Mouse (Mus musculus) hindbrain, embryonic 12.5 days (tissue): ENCODE measurements at regions not wholly inside any gene's neighbourhood (a gene's known extent, or its start where the extent isn't known, plus 50 kb on each side); places are given as distances from the start of the nearest gene placed in this dataset.

ENCODE experiments used
- ATAC-seq: fragments of 200-750 bp; cut with Nextera tagmentation; 2 replicates; pipeline ENCODE4 v1.8.0; 2017; ENCODE audit warnings: moderate TSS enrichment; ENCODE audit not compliant: low FRiP score
- H3K27ac ChIP-seq: fragments of 300-500 bp; sonication (generic); 2 replicates; pipeline ENCODE4 v1.5.1; 2016; ENCODE audit warnings: mild to moderate bottlenecking
- H3K27me3 ChIP-seq: fragments of 300-500 bp; sonication (generic); 2 replicates; pipeline ENCODE4 v1.6.1; 2016; ENCODE audit warnings: mild to moderate bottlenecking
- H3K36me3 ChIP-seq: fragments of 300-500 bp; sonication (generic); 2 replicates; pipeline ENCODE4 v1.6.1; 2016; ENCODE audit warnings: mild to moderate bottlenecking
- H3K4me1 ChIP-seq: fragments of 300-500 bp; sonication (generic); 2 replicates; pipeline ENCODE4 v1.6.1; 2016
- H3K4me2 ChIP-seq: fragments of 300-500 bp; sonication (generic); replicated peaks from 2 replicates; pipeline ENCODE4 v1.6.1; 2016; ENCODE audit warnings: mild to moderate bottlenecking
- H3K4me3 ChIP-seq: fragments of 300-500 bp; sonication (generic); 2 replicates; pipeline ENCODE4 v1.5.1; 2016; ENCODE audit warnings: mild to moderate bottlenecking
- H3K9ac ChIP-seq: fragments of 300-500 bp; sonication (generic); 2 replicates; pipeline ENCODE4 v1.6.1; 2016; ENCODE audit warnings: mild to moderate bottlenecking, moderate library complexity
- H3K9me3 ChIP-seq: fragments of 300-500 bp; sonication (generic); replicated peaks from 2 replicates; pipeline ENCODE4 v1.6.1; 2016; ENCODE audit warnings: mild to moderate bottlenecking
- WGBS: fragments of 180-500 bp; shearing (Covaris S2); methylation state at CpG from one replicate; pipeline ENCODE4 v1.1.7; 2016; 5-methylcytosine and 5-hydroxymethylcytosine counted together

DNA sequence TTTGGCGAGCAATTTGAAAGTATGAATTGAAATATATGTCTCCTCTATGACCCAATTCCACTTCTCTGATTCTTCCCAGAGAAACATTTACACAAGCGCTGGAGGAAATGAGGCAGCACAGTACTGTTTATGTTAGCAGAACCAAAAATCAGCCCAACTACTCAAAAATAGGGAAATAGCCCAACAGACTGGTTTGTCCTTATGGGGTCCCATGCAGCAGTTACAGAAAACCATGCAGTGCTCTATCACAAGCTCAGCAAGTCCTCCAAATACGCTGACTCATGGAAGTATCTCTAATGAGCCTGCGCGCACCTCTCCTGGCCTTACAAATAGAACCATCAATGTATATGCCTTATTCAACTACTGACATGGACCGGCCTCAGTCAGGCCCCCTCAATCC is 55.4 kb upstream of the Enpp6 start:
- Histone ChIP-seq H3K36me3 (no peaks in the 10 kb centered on the region), H3K27me3 (no peaks in the 10 kb centered on the region), H3K4me3 (no peak overlapping the region), H3K4me1 (0 out of 2 replicates have a peak, but pooled peaks cover 2% of the 10 kb centered on the region), H3K9ac (no peak overlapping the region), H3K9me3 (no peaks in the 10 kb centered on the region), H3K27ac (no peak overlapping the region), H3K4me2 (no peak overlapping the region)
- no peak for ATAC-seq
- 90% methylated on average over 6 of the region's 6 CpGs for WGBS

DNA sequence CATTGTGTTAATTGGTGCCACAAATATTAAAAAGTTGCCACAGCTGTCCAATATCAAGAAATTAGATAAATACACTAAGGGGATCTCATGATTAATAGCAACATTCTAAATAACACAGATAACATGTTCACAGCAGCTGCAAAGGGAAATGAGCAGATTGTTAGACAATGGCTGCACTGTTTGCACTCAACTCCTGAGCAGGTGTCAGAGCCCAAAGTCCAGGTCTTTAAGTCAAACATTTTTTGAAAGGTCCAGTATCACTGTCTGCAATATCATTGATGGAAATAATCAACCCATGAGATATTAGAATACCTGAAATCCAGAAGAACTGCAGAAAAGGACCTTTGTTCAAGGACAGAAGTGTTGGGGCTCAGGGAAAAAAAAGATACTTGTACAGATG is 53.4 kb upstream of the Enpp6 start:
- H3K4me2 ChIP-seq, result no peak overlapping the region
- peaks cover 2% of the 10 kb centered on the region; the same call in 1 of the 2 replicates for H3K27me3 ChIP-seq
- no peaks in the 10 kb centered on the region for H3K9me3 ChIP-seq
- no peak overlapping the region for H3K9ac ChIP-seq
- no peak overlapping the region for H3K27ac ChIP-seq
- H3K4me1 ChIP-seq, result 0 out of 2 replicates have a peak, but pooled peaks cover 2% of the 10 kb centered on the region
- ATAC-seq, result no peak
- H3K4me3 ChIP-seq, result no peak overlapping the region
- H3K36me3 ChIP-seq, result no peaks in the 10 kb centered on the region

DNA sequence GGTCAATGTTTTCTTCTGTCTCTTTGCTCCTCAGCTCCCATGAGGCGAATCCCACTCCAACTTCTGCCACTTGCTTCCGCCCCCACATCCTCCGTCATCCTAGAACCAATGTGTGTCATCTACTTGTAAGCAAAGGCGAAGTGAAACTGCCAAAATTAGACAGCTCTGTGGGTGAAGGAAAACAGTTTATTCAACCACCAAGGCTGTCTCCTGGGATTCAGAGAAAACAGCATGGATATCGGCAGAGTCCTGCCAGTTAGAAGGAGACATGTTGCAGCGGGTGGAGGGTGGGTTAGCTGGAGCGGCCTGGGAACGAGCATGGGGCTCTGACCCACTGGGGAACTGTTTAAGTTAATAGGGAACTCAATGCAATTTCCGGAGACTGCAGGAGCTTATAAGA is 52.4 kb upstream of the Enpp6 start:
- Histone ChIP-seq H3K9me3 (no peaks in the 10 kb centered on the region), H3K9ac (no peak overlapping the region), H3K27me3 (peaks cover 2% of the 10 kb centered on the region; the same call in 1 of the 2 replicates), H3K4me2 (no peak overlapping the region), H3K27ac (no peak overlapping the region), H3K36me3 (no peaks in the 10 kb centered on the region), H3K4me3 (no peak overlapping the region), H3K4me1 (0 out of 2 replicates have a peak, but pooled peaks cover 2% of the 10 kb centered on the region)
- ATAC-seq, result no peak
- WGBS, result 75% methylated on average over 9 of the region's 9 CpGs

DNA sequence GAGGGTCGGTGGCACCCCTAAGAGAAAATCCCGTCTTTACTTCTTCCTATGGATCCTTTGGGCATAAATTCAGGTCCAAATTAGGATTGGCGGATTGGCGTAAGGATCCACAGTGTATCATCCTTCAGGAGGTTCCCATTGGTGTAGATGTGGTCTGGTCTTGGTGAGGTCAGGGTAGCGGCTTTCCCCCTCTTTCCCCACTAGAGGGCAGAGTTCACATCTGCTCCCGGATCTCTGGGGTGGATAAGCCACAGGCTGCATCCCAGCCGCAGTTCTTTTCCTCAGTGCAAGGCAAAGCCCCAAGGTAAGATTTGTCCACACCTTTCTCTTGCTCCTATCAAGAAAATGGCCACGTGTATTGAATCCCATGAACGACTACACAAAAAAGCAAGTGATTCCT is 51.8 kb upstream of the Enpp6 start:
- WGBS, result 28% methylated on average over 9 of the region's 9 CpGs
- no peak overlapping the region for H3K27ac ChIP-seq
- H3K9ac ChIP-seq, result no peak overlapping the region
- H3K4me3 ChIP-seq, result no peak overlapping the region
- H3K9me3 ChIP-seq, result no peaks in the 10 kb centered on the region
- 0 out of 2 replicates have a peak, but pooled peaks cover 2% of the 10 kb centered on the region for H3K4me1 ChIP-seq
- peaks cover 2% of the 10 kb centered on the region; the same call in 1 of the 2 replicates for H3K27me3 ChIP-seq
- H3K4me2 ChIP-seq, result no peak overlapping the region
- ATAC-seq, result peak; percentile 60; the same call in 1 of the 2 replicates
- no peaks in the 10 kb centered on the region for H3K36me3 ChIP-seq

DNA sequence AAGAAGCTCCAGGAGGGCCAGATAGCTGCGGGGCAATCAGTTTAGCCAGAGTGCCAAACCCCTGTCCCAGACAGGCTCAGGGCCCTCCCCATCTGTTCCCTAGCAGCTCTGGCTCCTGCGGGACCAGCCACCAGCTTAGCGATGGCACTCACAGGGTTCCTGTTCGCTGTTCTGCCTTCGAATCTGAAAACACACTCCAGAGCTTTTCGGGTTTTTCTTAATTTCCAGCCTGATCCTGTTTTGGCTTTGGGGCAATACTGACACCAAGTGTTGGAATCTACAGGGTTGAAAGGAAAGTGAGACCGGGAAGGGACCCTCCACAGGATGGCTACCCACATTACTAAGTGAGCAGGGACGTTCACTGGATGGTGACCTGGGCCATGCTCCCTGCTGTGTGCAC is 50.6 kb upstream of the Enpp6 start:
- Histone ChIP-seq H3K9ac (no peak overlapping the region), H3K36me3 (no peaks in the 10 kb centered on the region), H3K9me3 (0 out of 2 replicates have a peak, but pooled peaks cover 4% of the 10 kb centered on the region), H3K4me1 (0 out of 2 replicates have a peak, but pooled peaks cover 2% of the 10 kb centered on the region), H3K27ac (no peak overlapping the region), H3K4me3 (no peak overlapping the region), H3K27me3 (peaks cover 2% of the 10 kb centered on the region; the same call in 1 of the 2 replicates), H3K4me2 (no peak overlapping the region)
- ATAC-seq, result no peak
- WGBS, result 17% methylated on average over 8 of the region's 8 CpGs
